Mouse (Mus musculus): ENCODE results near the gene Olfr110. TPM values are rescaled to one million over a fixed set of nuclear protein-coding genes. Genes with fewer than 3 reads are reported as not detected.

Olfr110 gene
- polyA plus RNA-seq, 1 experiment: 1.3 TPM

- H3K27ac ChIP-seq (ENCODE audit: insufficient read depth, low read depth, low read length): no peak overlapping the region
- TF ChIP-seq POLR2A (IDR thresholded peaks at IDR 0.05; ENCODE audit: borderline replicate concordance, low read depth, low read length) (no peak), CTCF (IDR thresholded peaks at IDR 0.05; ENCODE audit: low read depth, low read length) (no peak)
Observed at GRCm38 (mm10) chr17:37543800-37544435, 51.6 kb downstream of the Olfr110 start.

More at GRCm38 (mm10) chr17:37543800-37544435, 51.6 kb downstream of the Olfr110 start:
- H3K4me3 ChIP-seq (ENCODE audit: insufficient read depth, low read length): no peak overlapping the region
- peaks cover 15% of the 10 kb centered on the region for H3K4me1 ChIP-seq (ENCODE audit: control insufficient read depth, insufficient read depth, low read length)

Other genes with a start within 250 kb of the Olfr110 start
- not detected in 2 replicates for gene Olfr98, start 228.7 kb upstream of the Olfr110 start, polyA plus RNA-seq (2012; ENCODE audit: insufficient read depth, insufficient read length, missing spikeins)
- gene H2-M3, start 222.2 kb upstream of the Olfr110 start, polyA plus RNA-seq (2012; ENCODE audit: insufficient read depth, insufficient read length, missing spikeins): 48.3 and 53.5 TPM in 2 replicates
- gene Olfr99, start 209.0 kb upstream of the Olfr110 start, polyA plus RNA-seq (2012; ENCODE audit: insufficient read depth, insufficient read length, missing spikeins): not detected in 2 replicates
- not detected in 2 replicates for gene Olfr101, start 188.2 kb upstream of the Olfr110 start, polyA plus RNA-seq (2012; ENCODE audit: insufficient read depth, insufficient read length, missing spikeins)
- not detected in 2 replicates for gene Olfr102, start 175.4 kb upstream of the Olfr110 start, polyA plus RNA-seq (2012; ENCODE audit: insufficient read depth, insufficient read length, missing spikeins)
- not detected in 2 replicates for gene Olfr103, start 152.8 kb upstream of the Olfr110 start, polyA plus RNA-seq (2012; ENCODE audit: insufficient read depth, insufficient read length, missing spikeins)
- gene Olfr104-ps, start 132.9 kb upstream of the Olfr110 start, polyA plus RNA-seq (2012; ENCODE audit: insufficient read depth, insufficient read length, missing spikeins): not detected in 2 replicates
- not detected in 2 replicates for gene Olfr105-ps, start 113.4 kb upstream of the Olfr110 start, polyA plus RNA-seq (2012; ENCODE audit: insufficient read depth, insufficient read length, missing spikeins)
- not detected in 2 replicates for gene Olfr106-ps, start 102.1 kb upstream of the Olfr110 start, polyA plus RNA-seq (2012; ENCODE audit: insufficient read depth, insufficient read length, missing spikeins)
- gene Olfr107, start 93.2 kb upstream of the Olfr110 start, polyA plus RNA-seq (2012; ENCODE audit: insufficient read depth, insufficient read length, missing spikeins): not detected in 2 replicates
- gene Olfr108, start 47.0 kb upstream of the Olfr110 start, polyA plus RNA-seq (2012; ENCODE audit: insufficient read depth, insufficient read length, missing spikeins): not detected in 2 replicates
- 0.35 TPM in 1 of 2 replicates, not detected in the other for gene Olfr109, start 33.6 kb upstream of the Olfr110 start, polyA plus RNA-seq (2012; ENCODE audit: insufficient read depth, insufficient read length, missing spikeins)
- gene H2-M2, start 8.9 kb upstream of the Olfr110 start, polyA plus RNA-seq (2012; ENCODE audit: insufficient read depth, insufficient read length, missing spikeins): 1.1 TPM in 1 of 2 replicates, not detected in the other
- gene Olfr111, start 15.6 kb downstream of the Olfr110 start, polyA plus RNA-seq (2012; ENCODE audit: insufficient read depth, insufficient read length, missing spikeins): 4.6 and 5.8 TPM in 2 replicates
- not detected in 2 replicates for gene Olfr112, start 77.0 kb downstream of the Olfr110 start, polyA plus RNA-seq (2012; ENCODE audit: insufficient read depth, insufficient read length, missing spikeins)
- not detected in 2 replicates for gene Olfr113, start 85.2 kb downstream of the Olfr110 start, polyA plus RNA-seq (2012; ENCODE audit: insufficient read depth, insufficient read length, missing spikeins)
- not detected in 2 replicates for gene Olfr114, start 100.3 kb downstream of the Olfr110 start, polyA plus RNA-seq (2012; ENCODE audit: insufficient read depth, insufficient read length, missing spikeins)
- not detected in 2 replicates for gene Olfr115, start 134.6 kb downstream of the Olfr110 start, polyA plus RNA-seq (2012; ENCODE audit: insufficient read depth, insufficient read length, missing spikeins)
- not detected in 2 replicates for gene Olfr116, start 134.7 kb downstream of the Olfr110 start, polyA plus RNA-seq (2012; ENCODE audit: insufficient read depth, insufficient read length, missing spikeins)
- gene Olfr117, start 171.3 kb downstream of the Olfr110 start, polyA plus RNA-seq (2012; ENCODE audit: insufficient read depth, insufficient read length, missing spikeins): 0.25 TPM in 1 of 2 replicates, not detected in the other
- not detected in 2 replicates for gene Olfr118, start 174.5 kb downstream of the Olfr110 start, polyA plus RNA-seq (2012; ENCODE audit: insufficient read depth, insufficient read length, missing spikeins)
- gene Olfr119, start 204.1 kb downstream of the Olfr110 start, polyA plus RNA-seq (2012; ENCODE audit: insufficient read depth, insufficient read length, missing spikeins): not detected in 2 replicates
- gene Olfr120, start 229.3 kb downstream of the Olfr110 start, polyA plus RNA-seq (2012; ENCODE audit: insufficient read depth, insufficient read length, missing spikeins): not detected in 2 replicates